Mouse (Mus musculus) liver, adult (tissue): ENCODE measurements around the gene Fbxo34.
A peak's percentile ranks its signal among the peaks of the same experiment; 100 is the strongest.

Experiments used
- GATA4 ChIP-seq: IDR thresholded peaks from 2 replicates; pipeline ENCODE4 v1.6.1; 2014; ENCODE audit warnings: mild to moderate bottlenecking, low read length; ENCODE audit not compliant: insufficient replicate concordance

The Fbxo34 gene

GRCm38 (mm10) chr14:47462877-47463460 lies 12.7 kb downstream of the Fbxo34 start:
- TF ChIP-seq GATA4, result no peak

- TF ChIP-seq GATA4, result no peak
Measured at GRCm38 (mm10) chr14:47464426-47464825, 14.2 kb downstream of the Fbxo34 start.

- no peak for TF ChIP-seq GATA4
Measured at GRCm38 (mm10) chr14:47465468-47466175, 15.4 kb downstream of the Fbxo34 start.

- TF ChIP-seq GATA4, result peak; percentile 46; the same call in 1 of the 2 replicates
Measured at GRCm38 (mm10) chr14:47472359-47472742, 22.1 kb downstream of the Fbxo34 start.

GRCm38 (mm10) chr14:47472743-47473546 lies 22.7 kb downstream of the Fbxo34 start:
- TF ChIP-seq GATA4, result no peak

- no peak for TF ChIP-seq GATA4
Measured at GRCm38 (mm10) chr14:47473891-47474290, 23.7 kb downstream of the Fbxo34 start.

GRCm38 (mm10) chr14:47474571-47475254 lies 24.5 kb downstream of the Fbxo34 start:
- TF ChIP-seq GATA4, result 0 out of 2 replicates have a peak, but pooled peaks have one; percentile 12

GRCm38 (mm10) chr14:47476266-47476665 lies 26.0 kb downstream of the Fbxo34 start:
- TF ChIP-seq GATA4, result no peak

GRCm38 (mm10) chr14:47477711-47478110 lies 27.5 kb downstream of the Fbxo34 start:
- TF ChIP-seq GATA4, result no peak

GRCm38 (mm10) chr14:47482200-47482599 lies 32.0 kb downstream of the Fbxo34 start:
- TF ChIP-seq GATA4, result no peak

GRCm38 (mm10) chr14:47483099-47483498 lies 32.9 kb downstream of the Fbxo34 start:
- TF ChIP-seq GATA4, result no peak

- no peak for TF ChIP-seq GATA4
Measured at GRCm38 (mm10) chr14:47488732-47489131, 38.5 kb downstream of the Fbxo34 start.

- no peak for TF ChIP-seq GATA4
Measured at GRCm38 (mm10) chr14:47489310-47490097, 39.3 kb downstream of the Fbxo34 start.

GRCm38 (mm10) chr14:47490732-47491131 lies 40.5 kb downstream of the Fbxo34 start:
- TF ChIP-seq GATA4, result no peak
